Mouse (Mus musculus): ENCODE measurements around the gene Tmem267.
A peak's percentile ranks its signal among the peaks of the same experiment; 100 is the strongest.
"Not testable (repeated sequence)": the region's sequence is repeated elsewhere in the genome, so short reads cannot be mapped to it uniquely, and the experiment has no call there.

The Tmem267 gene

GRCm38 (mm10) chr13:119487880-119488580 lies at the start of gene Tmem267, which contains the start of gene 3110070M22Rik:
Gene Tmem267 (plus strand): TSS chr13:119488039.
Gene 3110070M22Rik (minus strand): TSS chr13:119488383.
- peak; percentile 88 to 93 for DNase-seq

- DNase-seq, result no peak
Observed at GRCm38 (mm10) chr13:119442244-119442643, 45.6 kb upstream of the Tmem267 start.

GRCm38 (mm10) chr13:119453563-119453962 lies 34.3 kb upstream of the Tmem267 start:
- no peak for DNase-seq

- DNase-seq, result no peak
Observed at GRCm38 (mm10) chr13:119455082-119455481, 32.8 kb upstream of the Tmem267 start.

DNA sequence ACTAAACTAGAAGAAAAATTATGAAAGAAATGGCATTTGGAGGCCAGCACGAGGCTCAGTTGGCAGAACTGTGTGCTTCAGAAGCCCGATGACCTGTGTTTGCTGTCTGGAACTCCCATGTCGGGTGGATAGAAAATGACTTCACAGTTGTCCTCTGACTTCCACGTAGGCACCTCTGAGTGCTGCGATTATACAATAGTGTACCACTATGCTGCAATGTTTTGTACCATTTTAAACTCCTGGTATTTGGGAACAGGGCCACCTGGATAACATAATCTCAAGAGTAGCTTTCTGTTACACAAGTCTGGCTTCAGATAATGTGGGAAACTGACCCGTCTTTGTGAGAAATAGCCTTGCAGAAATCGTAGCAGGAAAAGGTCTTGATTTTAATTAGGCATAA lies 31.5 kb upstream of the Tmem267 start:
- DNase-seq, result no peak

DNA sequence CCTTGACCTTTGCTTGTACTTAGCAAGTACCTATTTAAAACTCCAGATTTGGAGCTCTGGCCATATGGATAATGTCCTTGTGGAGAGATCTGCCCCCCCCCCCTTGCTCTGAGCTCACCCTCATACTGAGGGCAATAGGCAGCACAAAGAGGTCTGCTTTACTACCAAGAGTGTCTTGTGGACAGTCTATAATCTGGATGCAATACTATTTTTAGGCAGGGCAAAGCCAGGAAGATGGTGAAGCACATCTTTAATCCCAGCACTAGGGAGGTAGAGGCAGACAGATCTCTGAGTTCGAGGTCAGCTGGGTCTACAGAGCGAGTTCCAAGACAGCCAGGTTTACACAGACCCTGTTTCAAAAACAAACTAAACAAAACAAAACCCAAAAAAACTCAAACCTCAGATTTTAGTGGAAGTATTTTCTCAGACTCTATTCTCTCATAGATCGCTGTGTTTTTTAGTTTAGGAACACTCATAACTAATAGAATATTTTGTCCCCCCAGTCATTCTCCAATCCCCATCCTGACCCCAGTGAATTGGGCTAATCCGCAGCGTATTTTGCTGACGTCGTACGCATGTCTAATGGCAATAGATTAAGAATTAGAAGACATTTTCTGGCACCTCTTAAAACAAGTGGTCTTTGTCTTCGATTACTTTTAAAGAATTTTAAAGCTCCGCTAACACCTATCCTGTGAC lies 25.8 kb upstream of the Tmem267 start:
- no peak for DNase-seq

DNA sequence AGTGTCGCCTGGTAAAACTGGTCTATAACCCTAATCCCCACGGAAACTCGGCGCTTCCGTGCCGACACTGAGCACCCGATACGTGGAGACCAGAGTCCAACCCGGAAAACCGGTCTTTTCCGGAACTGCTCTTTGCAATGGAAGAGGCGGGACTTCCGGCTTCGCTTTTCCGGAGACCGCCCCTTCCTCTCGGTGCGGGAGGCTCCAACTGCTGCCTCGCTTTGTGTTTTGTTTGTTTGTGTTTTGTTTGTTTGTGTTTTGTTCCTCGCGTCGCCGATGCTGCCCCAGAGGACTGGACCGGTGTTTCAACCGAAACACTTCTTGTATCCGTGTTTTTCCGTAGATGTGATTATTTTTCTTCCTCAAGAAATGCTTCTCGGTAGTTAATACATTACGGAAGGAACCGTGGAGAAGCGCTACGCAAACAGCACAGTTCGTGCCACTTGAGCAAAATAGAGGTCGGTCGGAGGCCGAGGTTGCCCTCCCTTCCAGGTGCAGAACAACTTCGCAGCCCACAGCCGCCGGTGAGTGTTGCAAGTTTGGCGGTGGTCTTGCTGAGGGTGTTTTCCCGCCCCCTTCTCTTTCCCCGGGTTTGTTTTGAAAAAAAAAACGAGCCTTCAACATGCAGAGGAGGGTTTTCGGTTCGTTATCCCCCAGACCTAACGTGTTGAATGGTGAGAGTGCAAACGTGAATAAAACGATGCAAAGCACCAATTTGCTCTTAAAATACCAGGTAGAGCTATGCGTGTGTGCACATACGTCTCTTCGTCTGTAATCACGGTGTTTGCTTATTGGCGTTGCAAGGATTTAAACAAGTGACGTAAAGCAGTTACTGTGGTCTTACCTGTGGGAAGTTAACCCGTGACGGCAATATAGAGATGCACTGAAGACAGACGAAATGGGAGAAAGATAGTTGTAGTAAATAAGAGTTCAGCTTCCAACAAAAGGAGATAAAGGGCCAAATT lies 25.0 kb upstream of the Tmem267 start, which contains the start of gene 4833420G17Rik:
Gene 4833420G17Rik, plus strand, starts transcription at position 173 of the 965 bp plus-strand sequence.
- peak; percentile 94 to 95 for DNase-seq

- no peak for DNase-seq
Observed at GRCm38 (mm10) chr13:119476631-119477030, 11.2 kb upstream of the Tmem267 start.

GRCm38 (mm10) chr13:119477789-119478188 lies 10.1 kb upstream of the Tmem267 start:
- no peak for DNase-seq

- no peak for DNase-seq
Observed at GRCm38 (mm10) chr13:119487354-119487753, 485 bp upstream of the Tmem267 start.

DNA sequence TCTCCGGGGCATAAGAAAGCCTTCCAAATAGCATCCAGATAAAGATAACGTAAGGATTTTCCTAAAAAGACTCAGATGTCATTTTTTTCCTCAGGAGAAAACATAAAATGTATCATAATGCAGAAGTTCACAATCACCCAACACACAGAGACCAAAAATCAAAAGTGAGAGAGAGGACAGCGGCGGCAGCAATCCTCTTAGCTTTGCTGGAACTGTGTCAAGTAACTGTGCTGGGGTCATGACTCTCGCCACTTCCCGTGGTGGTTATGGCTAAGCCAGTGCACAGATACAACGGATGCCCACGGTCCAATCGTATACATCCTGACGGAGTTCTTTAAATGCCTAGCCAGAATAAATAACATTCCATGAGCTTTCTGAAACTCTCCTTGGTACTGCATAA lies 4.2 kb downstream of the Tmem267 start:
- DNase-seq, result not testable (repeated sequence)

DNA sequence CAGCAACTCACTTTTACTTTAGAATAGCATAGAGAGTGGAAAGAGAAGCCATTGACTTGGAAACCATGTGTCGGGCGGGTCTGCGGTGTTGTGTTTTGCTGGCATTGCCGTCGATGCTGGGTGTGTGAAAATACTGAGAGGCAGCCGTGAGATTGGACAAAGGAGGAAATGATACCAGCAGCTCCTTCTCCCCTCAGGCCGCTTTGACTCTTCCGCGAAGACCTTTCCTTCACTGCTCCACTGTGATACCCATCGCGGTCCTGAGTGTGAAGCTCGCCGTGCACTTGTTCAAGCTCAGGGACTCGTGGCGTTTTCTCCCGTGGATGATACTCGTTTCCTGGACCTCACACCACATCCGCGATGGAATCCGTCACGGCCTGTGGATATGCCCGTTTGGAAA lies 7.1 kb downstream of the Tmem267 start:
- not testable (repeated sequence) for DNase-seq

DNA sequence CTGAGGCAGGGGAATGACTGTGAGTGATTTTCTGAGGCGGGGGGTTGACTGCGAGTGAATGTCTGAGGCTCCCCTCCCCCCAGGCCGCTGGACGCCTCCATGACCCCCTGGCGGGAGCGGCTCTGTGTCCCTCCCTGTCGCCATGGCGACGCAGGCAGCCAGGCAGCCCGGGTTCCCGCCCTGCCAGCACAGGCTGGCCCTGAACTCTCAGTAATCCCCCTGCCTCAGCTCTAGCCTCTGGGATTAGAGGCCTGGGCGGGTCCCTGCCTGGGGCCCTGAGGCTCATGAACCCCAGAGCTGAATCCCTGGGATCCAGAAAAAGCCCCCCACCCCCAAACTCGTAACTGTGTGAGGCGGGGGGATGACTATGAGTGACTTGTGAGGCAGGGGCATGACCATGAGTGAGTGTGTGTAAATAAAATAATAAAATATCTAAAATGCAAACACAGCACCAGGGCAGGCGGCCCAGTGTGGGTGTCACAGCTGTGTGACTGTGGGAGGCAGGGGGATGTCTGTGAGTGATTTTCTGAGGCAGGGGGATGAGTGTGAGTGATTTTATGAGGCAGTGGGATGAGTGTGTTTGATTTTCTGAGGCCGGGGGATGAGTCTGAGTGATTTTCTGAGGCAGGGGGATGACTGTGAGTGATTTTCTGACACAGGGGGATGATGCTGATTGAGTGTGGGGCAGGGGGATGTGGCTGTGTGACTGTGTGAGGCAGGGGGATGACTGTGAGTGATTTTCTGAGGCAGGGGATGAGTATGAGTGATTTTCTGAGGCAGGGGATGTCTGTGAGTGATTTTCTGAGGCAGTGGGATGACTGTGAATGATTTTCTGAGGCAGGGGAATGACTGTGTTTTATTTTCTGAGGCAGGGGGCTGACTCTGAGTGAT lies 108.7 kb downstream of the Tmem267 start:
- peak; percentile 35 to 39 for DNase-seq

DNA sequence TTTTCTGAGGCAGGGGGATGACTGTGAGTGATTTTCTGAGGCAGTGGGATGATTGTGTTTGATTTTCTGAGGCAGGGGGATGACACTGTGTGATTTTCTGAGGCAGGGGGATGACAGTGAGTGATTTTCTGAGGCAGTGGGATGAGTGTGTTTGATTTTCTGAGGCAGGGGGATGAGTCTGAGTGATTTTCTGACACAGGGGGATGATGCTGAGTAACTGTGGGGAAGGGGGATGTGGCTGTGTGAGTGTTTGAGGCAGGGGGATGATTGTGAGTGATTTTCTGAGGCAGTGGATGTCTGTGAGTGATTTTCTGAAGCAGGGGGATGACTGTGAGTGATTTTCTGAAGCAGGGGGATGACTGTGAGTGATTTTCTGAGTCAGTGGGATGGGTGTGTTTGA lies 110.6 kb downstream of the Tmem267 start:
- DNase-seq, result not testable (repeated sequence)

GRCm38 (mm10) chr13:119599066-119599465 lies 111.2 kb downstream of the Tmem267 start:
- DNase-seq, result not testable (repeated sequence)

GRCm38 (mm10) chr13:119599498-119599897 lies 111.7 kb downstream of the Tmem267 start:
- not testable (repeated sequence) for DNase-seq

GRCm38 (mm10) chr13:119600166-119600565 lies 112.3 kb downstream of the Tmem267 start:
- peak; percentile 23 to 41 for DNase-seq

GRCm38 (mm10) chr13:119602688-119603331 lies 115.0 kb downstream of the Tmem267 start:
- peak; percentile 61 to 82 for DNase-seq

DNA sequence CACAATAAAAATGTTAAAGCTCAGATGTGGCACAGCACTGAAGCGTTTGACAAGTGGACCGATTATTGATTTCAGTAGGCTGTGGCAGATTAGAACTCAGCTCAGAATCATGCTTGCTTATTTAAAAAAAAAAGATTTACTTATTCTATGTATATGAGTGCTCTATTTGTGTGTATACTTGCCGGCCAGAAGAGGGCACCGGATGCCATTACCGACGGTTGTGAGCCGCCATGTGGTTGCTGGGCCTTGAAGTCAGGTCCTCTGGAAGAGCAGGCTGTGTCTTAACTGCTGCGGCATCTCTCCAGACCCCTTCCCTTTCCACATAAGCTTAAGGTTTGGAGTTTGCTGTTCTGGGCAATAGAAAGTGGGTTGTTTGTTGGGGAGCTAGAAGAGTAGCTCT lies 116.1 kb downstream of the Tmem267 start:
- not testable (repeated sequence) for DNase-seq

DNA sequence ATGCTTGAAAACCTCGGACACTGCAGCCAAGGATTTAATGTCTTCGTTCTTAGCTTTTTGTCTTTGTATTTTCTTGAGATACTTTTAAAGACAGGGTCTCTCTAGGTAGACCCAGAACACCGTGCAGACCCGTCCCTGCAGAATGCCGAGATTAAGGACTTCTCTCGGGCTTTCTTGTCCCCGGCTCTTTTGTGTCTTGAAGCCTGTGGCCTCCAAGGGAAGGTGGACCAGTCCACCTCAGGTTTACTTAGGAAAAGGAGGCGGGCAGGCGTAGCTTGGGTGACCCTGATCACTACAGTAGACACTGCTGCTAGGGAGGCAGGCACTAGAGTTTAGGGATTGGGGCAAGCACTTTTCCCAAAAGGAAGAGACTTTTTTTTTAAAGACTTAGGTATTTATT lies 116.5 kb downstream of the Tmem267 start:
- not testable (repeated sequence) for DNase-seq

DNA sequence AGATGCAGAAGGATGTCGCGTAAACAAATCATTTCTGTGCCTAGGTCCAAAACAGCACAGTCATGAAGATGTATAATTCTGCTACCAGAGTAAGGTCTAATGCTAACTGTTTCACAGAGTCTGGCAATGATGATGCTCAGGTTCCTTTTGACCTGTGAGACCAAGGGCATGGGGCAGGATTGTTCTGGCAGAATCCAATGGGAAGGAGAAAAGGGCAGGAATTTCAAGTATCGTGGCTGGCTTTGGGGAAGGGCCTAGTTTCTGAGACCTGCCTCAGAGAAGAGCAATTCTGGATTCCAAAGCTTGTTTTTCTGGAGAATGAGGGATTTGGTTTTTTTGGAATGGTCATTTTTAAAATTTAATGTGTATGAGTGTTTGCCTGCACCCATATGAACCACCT lies 131.0 kb downstream of the Tmem267 start:
- DNase-seq, result peak; percentile 60 to 65
